Mouse (Mus musculus) ovary, postnatal 10 days (tissue): ENCODE measurements around the gene Vmn1r26.
"Not testable (repeated sequence)": the region's sequence is repeated elsewhere in the genome, so short reads cannot be mapped to it uniquely, and the experiment has no call there.

ENCODE experiments used
- DNase-seq: peaks from one replicate; pipeline ENCODE4 v3.0.0; 2022; ENCODE audit warnings: low spot score

Vmn1r26 gene

DNA sequence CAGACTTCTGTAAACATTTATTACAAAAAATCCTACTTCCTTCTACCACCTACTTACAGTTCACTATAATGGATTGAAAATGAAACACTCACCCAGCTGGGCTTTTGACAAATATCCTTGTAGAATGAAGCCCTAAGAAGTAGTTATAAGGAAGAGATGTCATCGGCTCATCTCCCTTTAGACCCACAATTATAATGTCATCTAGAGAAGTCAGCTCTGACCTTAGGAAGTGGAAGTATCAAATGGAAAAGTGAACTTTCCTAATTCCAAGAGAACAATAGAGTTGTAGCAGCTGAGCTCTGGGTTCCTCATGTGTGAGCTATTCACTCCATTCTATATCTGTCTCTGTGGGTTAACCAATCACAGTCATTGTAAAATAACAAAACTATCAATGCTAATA lies at the start of gene Vmn1r26:
TSS of gene Vmn1r26 (minus strand) at position 101 of the 400 bp plus-strand sequence.
- no peak for DNase-seq

DNA sequence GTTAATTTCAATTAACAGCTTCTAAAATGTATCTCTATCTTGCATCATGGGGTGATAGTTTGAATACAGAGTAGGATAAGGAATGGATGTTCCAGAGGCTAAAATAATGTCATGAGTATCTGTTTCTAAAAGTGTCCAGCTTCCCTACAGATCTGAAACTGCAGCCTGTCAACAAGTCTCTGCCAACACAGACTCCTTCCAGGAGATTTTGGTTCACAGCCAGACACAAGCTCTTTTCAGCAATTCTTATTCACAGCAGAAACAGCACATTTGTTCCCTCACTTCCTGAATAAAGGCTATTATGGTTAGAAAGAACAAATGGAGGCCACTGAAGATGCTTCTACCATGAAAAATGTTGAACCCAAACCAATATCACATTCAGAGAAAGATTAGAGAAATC lies 29.1 kb upstream of the Vmn1r26 start:
- DNase-seq = no peak

DNA sequence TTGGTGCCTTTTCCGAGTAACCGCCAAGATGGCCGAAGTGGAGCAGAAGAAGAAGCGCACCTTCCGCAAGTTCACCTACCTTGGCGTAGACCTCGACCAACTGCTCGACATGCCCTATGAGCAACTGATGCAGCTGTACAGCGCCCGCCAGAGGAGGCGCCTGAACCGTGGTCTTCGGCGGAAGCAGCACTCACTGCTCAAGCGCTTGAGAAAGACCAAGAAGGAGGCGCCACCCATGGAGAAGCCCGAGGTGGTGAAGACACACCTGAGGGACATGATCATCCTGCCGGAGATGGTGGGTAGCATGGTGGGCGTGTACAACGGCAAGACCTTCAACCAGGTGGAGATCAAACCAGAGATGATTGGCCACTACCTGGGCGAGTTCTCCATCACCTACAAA lies 2.5 kb upstream of the Vmn1r26 start:
- DNase-seq = not testable (repeated sequence)

DNA sequence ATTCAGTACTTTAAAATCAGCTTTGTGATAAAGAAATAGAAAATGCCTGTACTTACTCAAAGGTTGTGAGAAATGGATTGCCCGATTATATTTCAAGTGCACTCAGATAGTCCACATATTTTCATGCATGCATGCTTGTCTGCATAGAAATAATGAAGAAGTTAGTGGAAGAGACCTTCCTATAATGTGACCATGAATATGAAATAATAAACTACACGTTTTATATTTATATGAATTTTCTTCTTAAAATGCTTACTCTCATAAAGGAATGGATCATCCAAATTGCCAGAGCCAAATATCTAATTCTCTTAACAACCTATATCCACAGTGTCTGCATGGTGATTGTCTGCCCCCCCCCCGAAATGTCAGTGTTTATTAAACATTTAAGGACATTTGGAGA lies 34.2 kb downstream of the Vmn1r26 start, which contains the start of gene Vmn1r25:
TSS of gene Vmn1r25 (minus strand) at position 101 of the 400 bp plus-strand sequence.
- DNase-seq = no peak

DNA sequence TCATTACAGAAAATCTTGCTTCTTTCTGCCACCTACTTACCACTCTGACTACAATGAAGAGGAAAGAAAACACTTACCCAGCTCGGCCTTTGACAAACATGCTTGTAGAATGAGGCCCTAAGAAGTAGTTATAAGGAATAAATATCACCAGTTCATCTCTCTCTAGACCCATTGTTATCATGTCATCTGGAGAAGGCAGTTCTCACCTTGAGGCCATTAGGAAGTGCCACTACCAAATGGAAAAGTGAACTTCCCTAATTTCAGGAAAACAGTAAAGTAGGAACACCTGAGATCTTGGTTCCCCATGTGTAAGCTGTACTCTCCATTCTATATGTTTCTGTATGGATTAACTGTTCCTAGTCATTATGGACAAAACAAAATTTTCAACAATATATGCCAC lies 53.6 kb downstream of the Vmn1r26 start, which contains the start of gene Vmn1r24:
TSS of gene Vmn1r24 (minus strand) at position 101 of the 400 bp plus-strand sequence.
- not testable (repeated sequence) for DNase-seq
